Mouse (Mus musculus): ENCODE data around the gene Tagln. TPM values are rescaled to one million over a fixed set of nuclear protein-coding genes. Genes with fewer than 3 reads are reported as not detected.
A peak's percentile ranks its signal among the peaks of the same experiment; 100 is the strongest.

Gene Tagln
- polyA plus RNA-seq (2012; rRNA removed), result 103 and 140 TPM in 2 replicates

GRCm38 (mm10) chr9:45935628-45936210, at the start of gene Tagln:
Gene Tagln, minus strand, starts transcription at chr9:45936058.
- WGBS, result 63% methylated on average over 21 of the region's 21 CpGs
- Histone ChIP-seq H3K36me3 (ENCODE audit: control insufficient read depth, insufficient read depth, low read length) (peaks cover 14% of the 10 kb centered on the region), H3K4me3 (ENCODE audit: extremely low read depth, insufficient read depth, insufficient read length) (no peak within 1 kb of the TSS), H3K4me1 (ENCODE audit: control insufficient read depth, insufficient read depth, insufficient read length) (no peaks in the 10 kb centered on the region), H3K27me3 (ENCODE audit: control insufficient read depth, insufficient read depth, low read length) (no peaks in the 10 kb centered on the region), H3K27ac (ENCODE audit: insufficient read depth, low read length) (peak within 1 kb of the TSS; percentile 55)
- TF ChIP-seq POLR2A (IDR thresholded peaks at IDR 0.05; ENCODE audit: low read depth, low read length) (no peak), CTCF (IDR thresholded peaks at IDR 0.05; ENCODE audit: extremely low read depth, insufficient read depth, insufficient read length, insufficient replicate concordance) (no peak)
- no peak for DNase-seq (ENCODE audit: low read depth in 1 of 2, low spot score in 2 of 2)

GRCm38 (mm10) chr9:45985229-45985567, 49.3 kb upstream of the Tagln start:
- no peak for TF ChIP-seq CTCF (IDR thresholded peaks at IDR 0.05; ENCODE audit: extremely low read depth, insufficient read depth, insufficient read length, insufficient replicate concordance)
- no peak for TF ChIP-seq POLR2A (IDR thresholded peaks at IDR 0.05; ENCODE audit: low read depth, low read length)
- Histone ChIP-seq H3K27me3 (ENCODE audit: control insufficient read depth, insufficient read depth, low read length) (no peaks in the 10 kb centered on the region), H3K4me3 (ENCODE audit: extremely low read depth, insufficient read depth, insufficient read length) (peak overlapping the region; percentile 86; the same call in 1 of the 2 replicates), H3K27ac (ENCODE audit: insufficient read depth, low read length) (peak overlapping the region; percentile 73), H3K36me3 (ENCODE audit: control insufficient read depth, insufficient read depth, low read length) (no peaks in the 10 kb centered on the region), H3K4me1 (ENCODE audit: control insufficient read depth, insufficient read depth, insufficient read length) (peaks cover 9% of the 10 kb centered on the region; the same call in 1 of the 2 replicates)
- WGBS, result 1% methylated on average over 4 of the region's 4 CpGs
- no peak for DNase-seq (ENCODE audit: low read depth in 1 of 2, low spot score in 2 of 2)

GRCm38 (mm10) chr9:45984409-45985228, 48.8 kb upstream of the Tagln start:
- peak; percentile 61 to 87 for DNase-seq (ENCODE audit: low read depth in 1 of 2, low spot score in 2 of 2)
- H3K4me1 ChIP-seq (ENCODE audit: control insufficient read depth, insufficient read depth, insufficient read length), result peaks cover 9% of the 10 kb centered on the region; the same call in 1 of the 2 replicates
- WGBS, result under 1% methylated on average over 70 of the region's 76 CpGs
- H3K36me3 ChIP-seq (ENCODE audit: control insufficient read depth, insufficient read depth, low read length), result no peaks in the 10 kb centered on the region
- H3K4me3 ChIP-seq (ENCODE audit: extremely low read depth, insufficient read depth, insufficient read length), result peak overlapping the region; percentile 86
- TF ChIP-seq POLR2A (IDR thresholded peaks at IDR 0.05; ENCODE audit: low read depth, low read length) (peak; percentile 69), CTCF (IDR thresholded peaks at IDR 0.05; ENCODE audit: extremely low read depth, insufficient read depth, insufficient read length, insufficient replicate concordance) (no peak)
- H3K27me3 ChIP-seq (ENCODE audit: control insufficient read depth, insufficient read depth, low read length), result no peaks in the 10 kb centered on the region
- peak overlapping the region; percentile 73 for H3K27ac ChIP-seq (ENCODE audit: insufficient read depth, low read length)

GRCm38 (mm10) chr9:45983676-45984408, 48.0 kb upstream of the Tagln start:
- TF ChIP-seq CTCF (IDR thresholded peaks at IDR 0.05; ENCODE audit: extremely low read depth, insufficient read depth, insufficient read length, insufficient replicate concordance) (no peak), POLR2A (IDR thresholded peaks at IDR 0.05; ENCODE audit: low read depth, low read length) (no peak)
- DNase-seq (ENCODE audit: low read depth in 1 of 2, low spot score in 2 of 2), result no peak
- Histone ChIP-seq H3K27me3 (ENCODE audit: control insufficient read depth, insufficient read depth, low read length) (no peaks in the 10 kb centered on the region), H3K27ac (ENCODE audit: insufficient read depth, low read length) (no peak overlapping the region), H3K4me3 (ENCODE audit: extremely low read depth, insufficient read depth, insufficient read length) (peak overlapping the region; percentile 86), H3K4me1 (ENCODE audit: control insufficient read depth, insufficient read depth, insufficient read length) (peaks cover 9% of the 10 kb centered on the region; the same call in 1 of the 2 replicates), H3K36me3 (ENCODE audit: control insufficient read depth, insufficient read depth, low read length) (no peaks in the 10 kb centered on the region)
- 3% methylated on average over 23 of the region's 23 CpGs for WGBS

- TF ChIP-seq CTCF (IDR thresholded peaks at IDR 0.05; ENCODE audit: extremely low read depth, insufficient read depth, insufficient read length, insufficient replicate concordance) (no peak), POLR2A (IDR thresholded peaks at IDR 0.05; ENCODE audit: low read depth, low read length) (no peak)
- no peaks in the 10 kb centered on the region for H3K36me3 ChIP-seq (ENCODE audit: control insufficient read depth, insufficient read depth, low read length)
- DNase-seq (ENCODE audit: low read depth in 1 of 2, low spot score in 2 of 2), result no peak
- no peak overlapping the region for H3K27ac ChIP-seq (ENCODE audit: insufficient read depth, low read length)
- peaks cover 9% of the 10 kb centered on the region; the same call in 1 of the 2 replicates for H3K4me1 ChIP-seq (ENCODE audit: control insufficient read depth, insufficient read depth, insufficient read length)
- H3K27me3 ChIP-seq (ENCODE audit: control insufficient read depth, insufficient read depth, low read length), result no peaks in the 10 kb centered on the region
- no peak overlapping the region for H3K4me3 ChIP-seq (ENCODE audit: extremely low read depth, insufficient read depth, insufficient read length)
These were observed 45.5 kb upstream of the Tagln start for GRCm38 (mm10) chr9:45981331-45981730.

GRCm38 (mm10) chr9:45980611-45981010, 44.8 kb upstream of the Tagln start:
- 91% methylated on average over 1 of the region's 1 CpGs for WGBS
- H3K4me1 ChIP-seq (ENCODE audit: control insufficient read depth, insufficient read depth, insufficient read length), result peaks cover 9% of the 10 kb centered on the region; the same call in 1 of the 2 replicates
- no peak for DNase-seq (ENCODE audit: low read depth in 1 of 2, low spot score in 2 of 2)
- H3K27ac ChIP-seq (ENCODE audit: insufficient read depth, low read length), result no peak overlapping the region
- no peaks in the 10 kb centered on the region for H3K27me3 ChIP-seq (ENCODE audit: control insufficient read depth, insufficient read depth, low read length)
- H3K36me3 ChIP-seq (ENCODE audit: control insufficient read depth, insufficient read depth, low read length), result peaks cover 3% of the 10 kb centered on the region
- TF ChIP-seq CTCF (IDR thresholded peaks at IDR 0.05; ENCODE audit: extremely low read depth, insufficient read depth, insufficient read length, insufficient replicate concordance) (no peak), POLR2A (IDR thresholded peaks at IDR 0.05; ENCODE audit: low read depth, low read length) (no peak)
- no peak overlapping the region for H3K4me3 ChIP-seq (ENCODE audit: extremely low read depth, insufficient read depth, insufficient read length)

All from spleen, adult 2 months (tissue).